In genomic region chr19:11242560-11242959, GRCm38 (mm10) we compare ENCODE assay signal across 1 mouse cellular context.
TF ChIP-seq lines count a peak whose summit lies in the region.

No protein-coding gene starts in this region.

TF ChIP-seq in CH12.LX, 34 proteins besides CTCF, POLR2A, EP300 and RAD21:
- TF ChIP-seq KAT2A (IDR thresholded peaks at IDR 0.05; ENCODE audit: insufficient replicate concordance, low read length) (no peak), TCF12 (IDR thresholded peaks at IDR 0.05; ENCODE audit: low read depth, low read length) (no peak), CHD1 (IDR thresholded peaks at IDR 0.05; ENCODE audit: low read depth, low read length) (no peak), NELFE (IDR thresholded peaks at IDR 0.05; ENCODE audit: low read depth, low read length) (no peak)
